Mouse (Mus musculus) cerebellum, postnatal 36 days (tissue): ENCODE measurements at regions not wholly inside any gene's neighbourhood (a gene's known extent, or its start where the extent isn't known, plus 50 kb on each side); places are given as distances from the start of the nearest gene placed in this dataset.
A peak's percentile ranks its signal among the peaks of the same experiment; 100 is the strongest.

ENCODE experiments used
- DNase-seq, 2 experiments: peaks; one replicate each; pipeline ENCODE4 v3.0.0; 2021 to 2022; ENCODE audit warnings: mixed read lengths in 2 of 2

- no peak for DNase-seq
These were observed 1050.7 kb downstream of the Tbl1xr1 start for GRCm38 (mm10) chr3:23127134-23127533.

GRCm38 (mm10) chr3:23135551-23135950, 1059.1 kb downstream of the Tbl1xr1 start:
- DNase-seq, result no peak

- no peak for DNase-seq
These were observed 1062.5 kb downstream of the Tbl1xr1 start for GRCm38 (mm10) chr3:23138932-23139331.

- DNase-seq, result no peak
These were observed 1088.5 kb downstream of the Tbl1xr1 start for GRCm38 (mm10) chr3:23164828-23165450.

GRCm38 (mm10) chr3:23183393-23183792, 1106.9 kb downstream of the Tbl1xr1 start:
- DNase-seq, result no peak

- no peak for DNase-seq
These were observed 1112.0 kb downstream of the Tbl1xr1 start for GRCm38 (mm10) chr3:23188479-23188878.

- no peak for DNase-seq
These were observed 1123.6 kb downstream of the Tbl1xr1 start for GRCm38 (mm10) chr3:23200056-23200455.

- no peak for DNase-seq
These were observed 1138.0 kb downstream of the Tbl1xr1 start for GRCm38 (mm10) chr3:23214427-23214826.

- no peak for DNase-seq
These were observed 1140.3 kb downstream of the Tbl1xr1 start for GRCm38 (mm10) chr3:23216754-23217153.

GRCm38 (mm10) chr3:23248291-23248690, 1171.8 kb downstream of the Tbl1xr1 start:
- no peak for DNase-seq

- no peak for DNase-seq
These were observed 1175.7 kb downstream of the Tbl1xr1 start for GRCm38 (mm10) chr3:23252180-23252579.

GRCm38 (mm10) chr3:23298818-23299217, 1222.4 kb downstream of the Tbl1xr1 start:
- DNase-seq, result no peak

GRCm38 (mm10) chr3:23334216-23334615, 1257.8 kb downstream of the Tbl1xr1 start:
- DNase-seq, result no peak

- DNase-seq, result no peak
These were observed 1258.5 kb downstream of the Tbl1xr1 start for GRCm38 (mm10) chr3:23334958-23335357.

GRCm38 (mm10) chr3:23374341-23374740, 1297.9 kb downstream of the Tbl1xr1 start:
- DNase-seq, result peak; percentile 24 to 31

- no peak for DNase-seq
These were observed 1328.4 kb downstream of the Tbl1xr1 start for GRCm38 (mm10) chr3:23404877-23405276.

GRCm38 (mm10) chr3:23409431-23409830, 1333.0 kb downstream of the Tbl1xr1 start:
- no peak for DNase-seq

- no peak for DNase-seq
These were observed 1350.5 kb downstream of the Tbl1xr1 start for GRCm38 (mm10) chr3:23426956-23427355.

- DNase-seq, result no peak
These were observed 1358.6 kb downstream of the Tbl1xr1 start for GRCm38 (mm10) chr3:23435016-23435415.

- no peak for DNase-seq
These were observed 1381.3 kb downstream of the Tbl1xr1 start for GRCm38 (mm10) chr3:23457720-23458119.

- no peak for DNase-seq
These were observed 1423.4 kb downstream of the Tbl1xr1 start for GRCm38 (mm10) chr3:23499889-23500288.

- DNase-seq, result no peak
These were observed 1471.1 kb downstream of the Tbl1xr1 start for GRCm38 (mm10) chr3:23547546-23547945.

- no peak for DNase-seq
These were observed 1487.9 kb downstream of the Tbl1xr1 start for GRCm38 (mm10) chr3:23564340-23564739.

- DNase-seq, result no peak
These were observed 1492.4 kb downstream of the Tbl1xr1 start for GRCm38 (mm10) chr3:23568806-23569205.

GRCm38 (mm10) chr3:23592506-23593141, 1516.2 kb downstream of the Tbl1xr1 start:
- no peak for DNase-seq
